34 mouse cellular contexts compared by ENCODE assay signal in the genomic region with DNA sequence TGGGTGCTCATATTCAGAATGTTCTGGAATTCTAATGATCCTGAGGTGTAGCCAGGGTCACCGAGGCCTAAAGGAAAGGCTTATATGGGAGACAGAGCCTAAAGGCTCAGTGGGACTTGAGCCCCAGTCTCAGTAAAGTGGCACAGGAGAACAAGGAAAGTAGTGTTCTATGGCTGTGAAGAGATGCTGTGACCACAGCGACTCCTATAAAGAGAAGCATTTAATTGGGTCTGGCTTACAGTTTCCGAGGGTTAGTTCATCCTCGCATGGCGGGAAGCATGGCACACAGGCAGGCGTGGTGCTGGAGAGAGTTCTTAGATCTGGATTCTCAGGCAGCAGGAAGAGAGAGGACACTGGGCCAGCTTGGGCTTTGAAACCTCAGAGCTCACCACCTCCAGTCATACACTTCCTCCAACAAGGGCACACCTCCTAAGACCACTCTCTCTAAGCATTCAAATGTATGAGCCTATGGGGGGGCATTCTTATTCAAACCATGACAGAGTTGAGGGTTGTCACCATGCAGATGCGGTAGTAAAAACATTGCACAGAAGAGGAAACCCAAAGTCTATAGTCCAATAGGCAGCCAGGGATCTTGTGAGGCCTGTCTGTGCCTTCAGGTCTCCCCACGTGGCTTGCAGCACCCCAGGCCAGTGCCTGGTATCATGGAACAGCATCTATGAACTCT. TPM values are rescaled to one million over a fixed set of nuclear protein-coding genes. Genes with fewer than 3 reads are reported as not detected.
A peak's percentile ranks its signal among the peaks of the same experiment; 100 is the strongest.
DNase-seq lines count a peak whose midpoint lies in the region; ATAC-seq lines count a peak whose summit lies in the region.
"Had no signal": no experiment of that assay in that cellular context is flagged by ENCODE, and none has a peak within 500 bp of the region (broad histone marks: within the 10 kb centered on the region; RNA-seq: fewer than 3 reads in every experiment).

No protein-coding gene starts in this region.

- WGBS in liver, embryonic 13.5 days (ENCODE audit: insufficient replicate concordance): 82% methylated on average over 8 of the region's 8 CpGs
- 86% methylated on average over 8 of the region's 8 CpGs for WGBS in liver, embryonic 11.5 days
- WGBS in embryonic facial prominence, embryonic 10.5 days: 70% methylated on average over 8 of the region's 8 CpGs

- no peak overlapping the region for H3K4me3 ChIP-seq in liver, embryonic 13.5 days (replicated peaks)
- no peak overlapping the region for H3K4me3 ChIP-seq in liver, embryonic 11.5 days (ENCODE audit: low read depth, low read length)
- no peak overlapping the region for H3K4me3 ChIP-seq in embryonic facial prominence, embryonic 10.5 days
- H3K4me3 ChIP-seq: embryonic facial prominence, embryonic 13.5 days; erythroblast, embryonic 14.5 days; heart, embryonic 12.5 days; heart, embryonic 15.5 days had no signal

- 0 out of 2 replicates have a peak overlapping the region, but pooled peaks have one; percentile 7 for H3K27ac ChIP-seq in liver, embryonic 13.5 days
- no peak overlapping the region for H3K27ac ChIP-seq in liver, embryonic 11.5 days (ENCODE audit: low read depth, low read length)
- H3K27ac ChIP-seq in embryonic facial prominence, embryonic 10.5 days (replicated peaks): peak overlapping the region; percentile 14; the same call in 1 of the 2 replicates
- H3K27ac ChIP-seq: embryonic facial prominence, embryonic 13.5 days; heart, embryonic 15.5 days; hindbrain, embryonic 14.5 days; hindbrain, postnatal 0 days had no signal

- H3K36me3 ChIP-seq in liver, embryonic 13.5 days: no peaks in the 10 kb centered on the region
- no peaks in the 10 kb centered on the region for H3K36me3 ChIP-seq in liver, embryonic 11.5 days (ENCODE audit: control insufficient read depth, insufficient read depth, low read length)
- H3K36me3 ChIP-seq in embryonic facial prominence, embryonic 10.5 days (replicated peaks): no peaks in the 10 kb centered on the region
- H3K36me3 ChIP-seq: embryonic facial prominence, embryonic 13.5 days; heart, embryonic 12.5 days; heart, embryonic 15.5 days had no signal

- H3K27me3 ChIP-seq in liver, embryonic 13.5 days: peaks cover 76% of the 10 kb centered on the region
- peaks cover 38% of the 10 kb centered on the region for H3K27me3 ChIP-seq in liver, embryonic 11.5 days (replicated peaks; ENCODE audit: control insufficient read depth, insufficient read depth, low read length)
- peaks cover 54% of the 10 kb centered on the region for H3K27me3 ChIP-seq in embryonic facial prominence, embryonic 10.5 days (replicated peaks; ENCODE audit: low read depth, poor library complexity, severe bottlenecking)

- no peak overlapping the region for H3K4me2 ChIP-seq in liver, embryonic 13.5 days
- H3K4me2 ChIP-seq in liver, embryonic 11.5 days: no peak overlapping the region
- H3K4me2 ChIP-seq: embryonic facial prominence, embryonic 13.5 days; heart, embryonic 12.5 days; heart, embryonic 15.5 days; hindbrain, embryonic 14.5 days had no signal

- H3K9ac ChIP-seq in liver, embryonic 13.5 days: no peak overlapping the region
- no peak overlapping the region for H3K9ac ChIP-seq in liver, embryonic 11.5 days (ENCODE audit: low read depth, low read length)
- H3K9ac ChIP-seq: embryonic facial prominence, embryonic 13.5 days; forebrain, postnatal 0 days; heart, embryonic 12.5 days; heart, embryonic 15.5 days; hindbrain, embryonic 14.5 days had no signal

- no peaks in the 10 kb centered on the region for H3K9me3 ChIP-seq in liver, embryonic 13.5 days (replicated peaks)
- no peaks in the 10 kb centered on the region for H3K9me3 ChIP-seq in liver, embryonic 11.5 days (ENCODE audit: control insufficient read depth, low read length)
- no peaks in the 10 kb centered on the region for H3K9me3 ChIP-seq in embryonic facial prominence, embryonic 10.5 days
- H3K9me3 ChIP-seq: embryonic facial prominence, embryonic 13.5 days; heart, embryonic 12.5 days; heart, embryonic 15.5 days had no signal

- H3K4me1 ChIP-seq in liver, embryonic 13.5 days (replicated peaks): peaks cover 36% of the 10 kb centered on the region
- peaks cover 24% of the 10 kb centered on the region for H3K4me1 ChIP-seq in liver, embryonic 11.5 days (replicated peaks; ENCODE audit: control insufficient read depth, insufficient read depth, low read length)
- peaks cover 43% of the 10 kb centered on the region for H3K4me1 ChIP-seq in embryonic facial prominence, embryonic 10.5 days

- DNase-seq in liver, embryonic 13.5 days: no peak
- no peak for DNase-seq in liver, embryonic 11.5 days (ENCODE audit: low spot score)
- peak; percentile 70 for DNase-seq in R1 (ENCODE audit: low read depth, low spot score)
- no peak for DNase-seq in embryonic facial prominence, embryonic 10.5 days (ENCODE audit: low spot score)
- DNase-seq in frontal cortex, postnatal 25 days (ENCODE audit: low spot score in 2 of 2): no peak
- no peak for DNase-seq in layer of hippocampus, postnatal 14 days (ENCODE audit: low spot score in 2 of 2)
- no peak for DNase-seq in ovary, postnatal 14 days (ENCODE audit: low spot score)
- DNase-seq: adrenal gland, postnatal 10 days; adrenal gland, postnatal 36 days; B cell, adult 2 months; cerebellum, adult 11 months; cerebellum, adult 2 months; cerebellum, adult 9-11 months; cerebellum, postnatal 25 days; forebrain, postnatal 0 days; gastrocnemius, postnatal 25 days; heart, adult 18-20 months; heart, postnatal 10 days; heart, postnatal 4 days had no signal

- no peak for ATAC-seq in liver, embryonic 13.5 days (ENCODE audit: low read depth)
- no peak for ATAC-seq in liver, embryonic 11.5 days (replicated peaks; ENCODE audit: low FRiP score)
- ATAC-seq: forebrain, embryonic 14.5 days; forebrain, postnatal 0 days; hindbrain, postnatal 0 days; inflammation-experienced regulatory T-cells, adult 6 months had no signal

RNA-seq across cellular contexts. Expression of a gene that starts 1.9 kb away (rescaled TPM):
- 28.5 and 32.7 TPM in 2 replicates for polyA plus RNA-seq in liver, embryonic 13.5 days (2015; fragmentation: Nextera tagmentation; extraction: Ambion mirVana)
- polyA plus RNA-seq in liver, embryonic 11.5 days (2014; fragmentation: Nextera tagmentation; extraction: Ambion mirVana): 39.0 and 44.1 TPM in 2 replicates
- polyA plus RNA-seq in embryonic facial prominence, embryonic 10.5 days (2016; fragmentation: Nextera tagmentation; extraction: Ambion mirVana): 5.9 and 6.5 TPM in 2 replicates
- total RNA-seq in layer of hippocampus, postnatal 14 days (2021): 1 to 10 TPM; 2.2 TPM
- polyA plus RNA-seq: inflammation-experienced regulatory T-cells, adult 6 months had no signal

RNA-seq across cellular contexts. Expression of a gene that starts 34.8 kb away (rescaled TPM):
- polyA plus RNA-seq in liver, embryonic 13.5 days (2015; fragmentation: Nextera tagmentation; extraction: Ambion mirVana): 59.3 and 62.7 TPM in 2 replicates
- 133 and 135 TPM in 2 replicates for polyA plus RNA-seq in liver, embryonic 11.5 days (2014; fragmentation: Nextera tagmentation; extraction: Ambion mirVana)
- polyA plus RNA-seq in embryonic facial prominence, embryonic 10.5 days (2016; fragmentation: Nextera tagmentation; extraction: Ambion mirVana): 233 and 242 TPM in 2 replicates
- total RNA-seq in layer of hippocampus, postnatal 14 days (2021): 10 to 100 TPM; 86.1 to 90.6 TPM

RNA-seq across cellular contexts. Expression of a gene that starts 52.5 kb away (rescaled TPM):
- 17.5 and 22.1 TPM in 2 replicates for polyA plus RNA-seq in liver, embryonic 13.5 days (2015; fragmentation: Nextera tagmentation; extraction: Ambion mirVana)
- polyA plus RNA-seq in liver, embryonic 11.5 days (2014; fragmentation: Nextera tagmentation; extraction: Ambion mirVana): 13.5 and 13.9 TPM in 2 replicates
- polyA plus RNA-seq in embryonic facial prominence, embryonic 10.5 days (2016; fragmentation: Nextera tagmentation; extraction: Ambion mirVana): 12.0 and 12.4 TPM in 2 replicates
- total RNA-seq in layer of hippocampus, postnatal 14 days (2021): 100 to 1,000 TPM; 104 to 108 TPM

RNA-seq across cellular contexts. Expression of a gene that starts 57.5 kb away (rescaled TPM):
- polyA plus RNA-seq in liver, embryonic 13.5 days (2015; fragmentation: Nextera tagmentation; extraction: Ambion mirVana): not detected in 2 replicates
- not detected in 2 replicates for polyA plus RNA-seq in liver, embryonic 11.5 days (2014; fragmentation: Nextera tagmentation; extraction: Ambion mirVana)
- polyA plus RNA-seq in embryonic facial prominence, embryonic 10.5 days (2016; fragmentation: Nextera tagmentation; extraction: Ambion mirVana): not detected in 2 replicates
- under 1 TPM; 0.39 to 0.76 TPM for total RNA-seq in layer of hippocampus, postnatal 14 days (2021)
- total RNA-seq: adrenal gland, adult 18-20 months; adrenal gland, postnatal 10 days; adrenal gland, postnatal 36 days; CH12.LX; common myeloid progenitor, adult 5-6 weeks; gastrocnemius, adult 8-10 months; gastrocnemius, postnatal 25 days; heart, adult 18-20 months; heart, postnatal 10 days; heart, postnatal 4 days; MEL had no signal
- polyA plus RNA-seq: embryonic facial prominence, embryonic 13.5 days; erythroblast, embryonic 14.5 days; gonadal fat pad, adult 2 months; heart, embryonic 12.5 days; heart, embryonic 15.5 days; hindbrain, embryonic 11.5 days; inflammation-experienced regulatory T-cells, adult 6 months had no signal
